Mouse (Mus musculus): ENCODE measurements around the gene Zfp185. TPM values are rescaled to one million over a fixed set of nuclear protein-coding genes. Genes with fewer than 3 reads are reported as not detected.

Gene Zfp185
- 0.42 and 0.50 TPM in 2 replicates for polyA plus RNA-seq (2012; rRNA removed)

GRCm38 (mm10) chrX:72986841-72987519, at the start of gene Zfp185:
Zfp185 (plus strand) TSS chrX:72987339.

GRCm38 (mm10) chrX:73037003-73037402, 49.9 kb downstream of the Zfp185 start, which contains the start of gene Pnma5:
Pnma5 (minus strand) TSS chrX:73037103.

GRCm38 (mm10) chrX:73064415-73064793, 77.3 kb downstream of the Zfp185 start, which contains the start of gene Pnma3:
Pnma3 (plus strand) TSS chrX:73064787.

Other genes starting within 250 kb of the Zfp185 start
- 0.02 and 0.05 TPM in 2 replicates for gene Gabrq, start 162.2 kb upstream of the Zfp185 start, polyA plus RNA-seq (2012; rRNA removed)
- gene Cetn2, start 68.9 kb upstream of the Zfp185 start, polyA plus RNA-seq (2012; rRNA removed) = 14.0 and 14.5 TPM in 2 replicates
- 47.4 and 56.4 TPM in 2 replicates for gene Nsdhl, start 68.8 kb upstream of the Zfp185 start, polyA plus RNA-seq (2012; rRNA removed)
- gene Pnma5, start 49.8 kb downstream of the Zfp185 start, polyA plus RNA-seq (2012; rRNA removed) = 0.23 TPM in 1 of 2 replicates, not detected in the other
- gene Pnma3, start 77.4 kb downstream of the Zfp185 start, polyA plus RNA-seq (2012; rRNA removed) = not detected in 2 replicates
- 1.2 and 5.0 TPM in 2 replicates for gene Xlr4a, start 95.1 kb downstream of the Zfp185 start, polyA plus RNA-seq (2012; rRNA removed)
- gene Xlr3a, start 109.8 kb downstream of the Zfp185 start, polyA plus RNA-seq (2012; rRNA removed) = 7.3 and 9.4 TPM in 2 replicates
- gene Gm14685, start 129.7 kb downstream of the Zfp185 start, polyA plus RNA-seq (2012; rRNA removed) = 0.30 and 0.37 TPM in 2 replicates
- gene Xlr5b, start 161.5 kb downstream of the Zfp185 start, polyA plus RNA-seq (2012; rRNA removed) = 0.12 TPM in 1 of 2 replicates, not detected in the other
- 0.19 and 0.50 TPM in 2 replicates for gene DXBay18, start 162.1 kb downstream of the Zfp185 start, polyA plus RNA-seq (2012; rRNA removed)
- gene Spin2d, start 189.7 kb downstream of the Zfp185 start, polyA plus RNA-seq (2012; rRNA removed) = not detected in 2 replicates
- 6.0 and 6.9 TPM in 2 replicates for gene Xlr3b, start 204.9 kb downstream of the Zfp185 start, polyA plus RNA-seq (2012; rRNA removed)
- gene Xlr4b, start 227.0 kb downstream of the Zfp185 start, polyA plus RNA-seq (2012; rRNA removed) = 0.87 and 3.3 TPM in 2 replicates
- 2.0 and 2.2 TPM in 2 replicates for gene F8a, start 241.0 kb downstream of the Zfp185 start, polyA plus RNA-seq (2012; rRNA removed)

All from liver, embryonic 18 days (tissue).